Mouse (Mus musculus) testis, adult 2 months (tissue): Measurements from ENCODE around the gene Rnf126.

ENCODE experiments used
- CTCF ChIP-seq: fragments of 200-500 bp; IDR thresholded peaks from 2 replicates; pipeline ENCODE4 v1.5.1; 2012; ENCODE audit warnings: low read depth, mild to moderate bottlenecking, inconsistent platforms, low read length, moderate library complexity; ENCODE audit not compliant: control insufficient read depth, insufficient read depth, insufficient replicate concordance
- POLR2A ChIP-seq: fragments of 200-500 bp; IDR thresholded peaks from 2 replicates; pipeline ENCODE4 v1.6.1; 2012; ENCODE audit warnings: low read depth, mild to moderate bottlenecking, inconsistent platforms, low read length, moderate library complexity; ENCODE audit not compliant: control insufficient read depth

DNA sequence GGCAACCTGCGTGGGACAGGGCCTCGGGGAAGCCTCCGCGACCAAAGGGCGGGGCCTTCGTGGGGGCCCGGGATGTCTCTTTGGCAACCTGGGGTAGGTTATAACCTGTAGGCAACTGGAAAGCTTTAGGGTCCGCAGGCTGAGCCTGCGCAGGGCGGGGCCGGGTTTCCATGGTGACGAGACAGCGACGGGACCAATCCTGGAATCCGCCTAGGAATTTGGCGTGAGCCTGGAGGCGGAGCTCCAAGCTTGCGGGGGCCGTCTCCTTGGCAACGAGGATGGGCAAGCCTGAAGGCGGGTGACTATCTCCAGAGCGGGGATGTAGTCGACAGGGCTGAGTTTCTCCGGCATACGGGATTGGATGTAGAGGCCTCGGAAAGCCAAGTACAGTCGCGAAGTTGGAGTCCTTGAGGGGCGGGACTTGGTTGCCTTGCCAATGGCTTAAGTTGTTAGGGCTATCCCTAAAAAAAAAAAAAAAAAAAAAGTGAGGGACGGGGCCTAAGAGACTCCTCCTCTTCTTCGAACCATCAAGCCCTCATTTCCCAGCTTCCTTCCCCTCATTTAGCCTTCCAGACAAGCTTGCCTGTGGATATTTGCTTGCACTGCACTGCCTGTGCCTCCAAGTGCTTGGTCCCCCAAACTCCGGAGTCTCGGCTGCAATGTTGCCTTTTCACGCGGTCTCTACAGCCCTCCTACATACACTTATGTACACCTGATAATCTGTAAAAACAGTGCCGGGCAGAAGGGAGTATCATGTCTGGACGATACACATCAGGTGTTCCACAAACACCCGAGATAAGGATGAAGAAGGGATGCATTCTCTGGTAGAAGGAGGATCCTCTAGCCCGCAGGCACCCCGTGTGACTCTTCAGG lies 856 bp upstream of the Rnf126 start:
- TF ChIP-seq CTCF: no peak
- TF ChIP-seq POLR2A: no peak; the same call in none of the 2 replicates
